Mouse (Mus musculus) hindbrain, embryonic 15.5 days (tissue): ENCODE measurements around the gene Higd1b. TPM values are rescaled to one million over a fixed set of nuclear protein-coding genes. Genes with fewer than 3 reads are reported as not detected.

Source experiments
- ATAC-seq: fragments of 200-750 bp; cut with Nextera tagmentation; 2 replicates; pipeline ENCODE4 v1.8.0; 2017; ENCODE audit warnings: low read depth, moderate number of reproducible peaks, moderate TSS enrichment; ENCODE audit not compliant: low FRiP score
- H3K27ac ChIP-seq: fragments of 300-500 bp; sonication (generic); replicated peaks from 2 replicates; pipeline ENCODE4 v1.5.1; 2015; ENCODE audit warnings: mild to moderate bottlenecking, inconsistent platforms
- H3K27me3 ChIP-seq: fragments of 300-500 bp; sonication (generic); 2 replicates; pipeline ENCODE4 v1.6.1; 2015; ENCODE audit warnings: control low read depth, inconsistent platforms
- H3K36me3 ChIP-seq: fragments of 300-500 bp; sonication (generic); 2 replicates; pipeline ENCODE4 v1.6.1; 2015; ENCODE audit warnings: control low read depth, inconsistent platforms
- H3K4me1 ChIP-seq: fragments of 300-500 bp; sonication (generic); replicated peaks from 2 replicates; pipeline ENCODE4 v1.6.1; 2015; ENCODE audit warnings: control low read depth, inconsistent platforms
- H3K4me2 ChIP-seq: fragments of 300-500 bp; sonication (generic); 2 replicates; pipeline ENCODE4 v1.6.1; 2015; ENCODE audit warnings: moderate library complexity, mild to moderate bottlenecking, inconsistent platforms
- H3K4me3 ChIP-seq: fragments of 300-500 bp; sonication (generic); 2 replicates; pipeline ENCODE4 v1.5.1; 2015; ENCODE audit warnings: mild to moderate bottlenecking, inconsistent platforms
- H3K9ac ChIP-seq: fragments of 300-500 bp; sonication (generic); 2 replicates; pipeline ENCODE4 v1.6.1; 2015; ENCODE audit warnings: inconsistent platforms
- H3K9me3 ChIP-seq: fragments of 300-500 bp; sonication (generic); 2 replicates; pipeline ENCODE4 v1.6.1; 2016; ENCODE audit warnings: control low read depth, inconsistent platforms
- WGBS: fragments of 180-500 bp; shearing (Covaris S2); methylation state at CpG from one replicate; pipeline ENCODE4 v1.1.7; 2015; 5-methylcytosine and 5-hydroxymethylcytosine counted together
- polyA plus RNA-seq: library from polyadenylated mRNA; unstranded; fragments of >200 nt; fragmentation: Nextera tagmentation; extraction: Ambion mirVana; gene quantifications from 2 replicates; pipeline ENCODE4 v1.2.1, GENCODE M21; 2015

Higd1b gene
- polyA plus RNA-seq, 1 experiment from 2014 or later, result 12.1 TPM

DNA sequence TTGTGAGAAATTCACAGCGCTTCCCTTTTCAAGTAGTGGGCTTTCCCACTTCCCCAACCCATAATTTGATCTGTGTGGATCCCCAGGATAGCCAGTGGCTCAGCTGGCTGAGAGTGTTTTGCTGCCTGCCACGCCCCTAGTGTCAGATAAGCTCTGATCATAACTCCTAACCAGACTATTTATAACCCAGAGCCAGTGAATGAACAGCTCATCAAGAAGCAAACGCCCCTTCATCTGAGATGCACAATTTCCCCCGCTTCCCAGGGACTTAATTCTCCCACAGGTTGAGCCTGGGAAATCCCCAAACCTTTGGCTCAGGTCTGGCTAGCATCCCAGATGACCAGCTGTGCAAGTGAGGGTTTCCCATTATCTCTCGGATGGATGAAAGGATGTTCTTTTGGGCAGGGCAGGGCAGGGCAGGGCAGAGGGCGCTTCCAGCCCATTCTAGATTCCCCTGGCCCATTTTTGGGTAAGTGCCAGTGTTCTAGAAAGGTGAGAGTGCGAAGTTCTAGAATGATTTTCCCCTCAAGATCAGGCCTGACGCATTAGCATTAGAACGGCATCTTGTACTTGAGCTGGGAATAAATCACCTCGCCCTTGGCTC is 49.1 kb downstream of the Higd1b start, which contains the start of gene Fam187a:
TSS of gene Fam187a (plus strand) at position 554 of the 604 bp plus-strand sequence.
- Histone ChIP-seq H3K27me3 (0 out of 2 replicates have a peak, but pooled peaks cover 3% of the 10 kb centered on the region), H3K4me1 (peaks cover 26% of the 10 kb centered on the region), H3K27ac (peak within 1 kb of the TSS; percentile 42; the same call in 1 of the 2 replicates), H3K9me3 (no peaks in the 10 kb centered on the region), H3K4me2 (no peak within 1 kb of the TSS), H3K4me3 (no peak within 1 kb of the TSS), H3K36me3 (no peaks in the 10 kb centered on the region), H3K9ac (no peak within 1 kb of the TSS)
- 58% methylated on average over 10 of the region's 10 CpGs for whole genome bisulfite sequencing
- no peak for ATAC-seq

DNA sequence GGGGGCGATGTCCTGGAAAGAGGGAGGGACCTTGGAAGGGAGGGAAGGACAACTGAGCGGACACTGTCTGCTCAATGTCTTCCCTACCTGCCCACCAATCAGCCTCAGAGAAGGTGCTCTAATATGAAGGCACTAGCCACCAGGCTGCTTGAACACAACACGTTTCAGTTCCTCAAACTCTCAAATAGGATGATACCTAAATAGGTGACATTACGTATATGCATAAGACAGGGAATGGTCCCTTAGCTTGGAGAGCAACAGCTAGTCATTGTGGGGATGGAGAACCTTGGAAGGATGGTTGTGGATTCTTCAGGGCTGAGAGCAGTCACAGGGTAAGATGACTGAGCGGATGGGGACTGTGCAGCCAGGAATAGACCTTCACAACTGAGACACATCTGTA is 51.8 kb downstream of the Higd1b start:
- WGBS, result 88% methylated on average over 5 of the region's 5 CpGs
- H3K27me3 ChIP-seq, result peaks cover 16% of the 10 kb centered on the region

More for the DNA sequence above, 51.8 kb downstream of the Higd1b start:
- Histone ChIP-seq H3K4me2 (no peak overlapping the region), H3K36me3 (no peaks in the 10 kb centered on the region), H3K27ac (no peak overlapping the region), H3K9ac (no peak overlapping the region), H3K4me1 (peaks cover 10% of the 10 kb centered on the region), H3K9me3 (no peaks in the 10 kb centered on the region), H3K4me3 (no peak overlapping the region)
- no peak for ATAC-seq

Other genes with a start within 250 kb of the Higd1b start
- gene Fzd2, start 231.5 kb upstream of the Higd1b start, polyA plus RNA-seq, result 7.9 and 9.8 TPM in 2 replicates
- gene Meioc, start 172.1 kb upstream of the Higd1b start, polyA plus RNA-seq, result 0.09 and 0.16 TPM in 2 replicates
- 34.2 and 35.5 TPM in 2 replicates for gene Ccdc43, start 138.1 kb upstream of the Higd1b start, polyA plus RNA-seq
- 25.6 and 25.9 TPM in 2 replicates for gene Adam11, start 74.4 kb upstream of the Higd1b start, polyA plus RNA-seq
- 32.5 and 32.8 TPM in 2 replicates for gene Gjc1, start 16.1 kb upstream of the Higd1b start, polyA plus RNA-seq
- gene Eftud2, start 45.1 kb downstream of the Higd1b start, polyA plus RNA-seq, result 133 and 142 TPM in 2 replicates
- gene Ccdc103, start 45.4 kb downstream of the Higd1b start, polyA plus RNA-seq, result 2.0 and 2.1 TPM in 2 replicates
- gene Fam187a, start 49.3 kb downstream of the Higd1b start, polyA plus RNA-seq, result 0.13 TPM in 1 of 2 replicates, not detected in the other
- gene Gfap, start 65.1 kb downstream of the Higd1b start, polyA plus RNA-seq, result 1.8 and 1.9 TPM in 2 replicates
- 2.1 and 3.6 TPM in 2 replicates for gene Kif18b, start 89.3 kb downstream of the Higd1b start, polyA plus RNA-seq
- 9.8 and 11.1 TPM in 2 replicates for gene C1ql1, start 110.8 kb downstream of the Higd1b start, polyA plus RNA-seq
- 32.4 and 34.7 TPM in 2 replicates for gene Nmt1, start 192.3 kb downstream of the Higd1b start, polyA plus RNA-seq
- gene Dcakd, start 192.5 kb downstream of the Higd1b start, polyA plus RNA-seq, result 152 and 194 TPM in 2 replicates